Mouse (Mus musculus) myocyte (in vitro differentiated cells): Measurements from ENCODE around the gene Ankrd26.

Source experiments
- CEBPB ChIP-seq: IDR thresholded peaks from 2 replicates; pipeline ENCODE4 v1.6.1; 2011; ENCODE audit warnings: mild to moderate bottlenecking, moderate library complexity; ENCODE audit not compliant: poor library complexity, insufficient read depth, severe bottlenecking
- E2F4 ChIP-seq: IDR thresholded peaks from one replicate; pipeline ENCODE4 v1.6.1; 2011; ENCODE audit warnings: mild to moderate bottlenecking, control low read depth, moderate library complexity; ENCODE audit not compliant: insufficient read depth
- MAX ChIP-seq: IDR thresholded peaks from one replicate; pipeline ENCODE4 v1.6.1; 2011; ENCODE audit warnings: low read depth, mild to moderate bottlenecking, control low read depth
- MYOD1 ChIP-seq, 3 experiments: IDR thresholded peaks; one replicate each; pipeline ENCODE4 v1.6.1; 2011; ENCODE audit warnings: control low read depth in 2 of 3, low read depth in 2 of 3, mild to moderate bottlenecking in 2 of 3, moderate library complexity in 1 of 3; ENCODE audit not compliant: insufficient read length in 2 of 3, control insufficient read depth in 1 of 3
- MYOG ChIP-seq, 3 experiments: IDR thresholded peaks; one replicate each; pipeline ENCODE4 v1.6.1; 2011; ENCODE audit warnings: control low read depth in 2 of 3, low read depth in 2 of 3, mild to moderate bottlenecking in 2 of 3; ENCODE audit not compliant: insufficient read length in 2 of 3, control insufficient read depth in 1 of 3, insufficient read depth in 1 of 3
- POLR2A ChIP-seq: IDR thresholded peaks from one replicate; pipeline ENCODE4 v1.6.1; 2011; ENCODE audit warnings: low read depth, mild to moderate bottlenecking, control low read depth, moderate library complexity; ENCODE audit not compliant: insufficient read length
- POLR2AphosphoS2 ChIP-seq: IDR thresholded peaks from one replicate; pipeline ENCODE4 v1.6.1; 2011; ENCODE audit warnings: low read depth, control low read depth; ENCODE audit not compliant: insufficient read length
- SRF ChIP-seq: IDR thresholded peaks from one replicate; pipeline ENCODE4 v1.6.1; 2011; ENCODE audit warnings: low read depth; ENCODE audit not compliant: control insufficient read depth, insufficient read length
- TCF12 ChIP-seq: IDR thresholded peaks from one replicate; pipeline ENCODE4 v1.6.1; 2011; ENCODE audit warnings: mild to moderate bottlenecking, control low read depth; ENCODE audit not compliant: poor library complexity, insufficient read depth, severe bottlenecking
- TCF3 ChIP-seq: IDR thresholded peaks from one replicate; pipeline ENCODE4 v1.6.1; 2011; ENCODE audit warnings: low read depth, control low read depth; ENCODE audit not compliant: insufficient read length
- USF1 ChIP-seq: IDR thresholded peaks from one replicate; pipeline ENCODE4 v1.6.1; 2011; ENCODE audit warnings: low read depth, mild to moderate bottlenecking, control low read depth, moderate library complexity

DNA sequence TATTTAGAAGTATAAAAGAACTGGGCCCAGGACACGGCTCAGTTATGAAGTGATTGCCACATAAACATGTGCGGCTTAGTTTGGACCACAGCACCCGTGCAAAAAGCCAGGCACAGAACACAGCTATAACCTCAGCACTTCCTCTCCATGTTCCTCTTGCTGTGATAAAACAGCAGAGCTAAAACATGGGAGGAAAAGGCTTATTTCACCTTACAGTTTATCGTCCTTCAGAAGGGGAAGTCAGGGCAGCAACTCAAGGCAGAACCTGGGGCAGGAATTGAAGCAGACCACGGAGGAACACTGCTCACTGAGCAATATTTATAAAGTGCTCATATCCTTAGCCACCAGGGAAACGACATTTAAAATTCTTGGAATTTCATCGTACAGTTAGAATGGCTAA is 63.0 kb downstream of the Ankrd26 start:
- TF ChIP-seq MYOD1 (IDR thresholded peaks at IDR 0.05; ENCODE audit: control insufficient read depth in 1 of 3, insufficient read length in 2 of 3, low read depth in 2 of 3) (no peak), MAX (no peak), POLR2A (no peak), MYOG (IDR thresholded peaks at IDR 0.05; ENCODE audit: control insufficient read depth in 1 of 3, insufficient read depth in 1 of 3, insufficient read length in 2 of 3, low read depth in 2 of 3) (no peak), TCF3 (no peak), SRF (no peak), CEBPB (no peak), POLR2AphosphoS2 (no peak), USF1 (no peak), TCF12 (no peak), E2F4 (no peak)
